ENCODE assay signal across 14 mouse cellular contexts in the genomic region with DNA sequence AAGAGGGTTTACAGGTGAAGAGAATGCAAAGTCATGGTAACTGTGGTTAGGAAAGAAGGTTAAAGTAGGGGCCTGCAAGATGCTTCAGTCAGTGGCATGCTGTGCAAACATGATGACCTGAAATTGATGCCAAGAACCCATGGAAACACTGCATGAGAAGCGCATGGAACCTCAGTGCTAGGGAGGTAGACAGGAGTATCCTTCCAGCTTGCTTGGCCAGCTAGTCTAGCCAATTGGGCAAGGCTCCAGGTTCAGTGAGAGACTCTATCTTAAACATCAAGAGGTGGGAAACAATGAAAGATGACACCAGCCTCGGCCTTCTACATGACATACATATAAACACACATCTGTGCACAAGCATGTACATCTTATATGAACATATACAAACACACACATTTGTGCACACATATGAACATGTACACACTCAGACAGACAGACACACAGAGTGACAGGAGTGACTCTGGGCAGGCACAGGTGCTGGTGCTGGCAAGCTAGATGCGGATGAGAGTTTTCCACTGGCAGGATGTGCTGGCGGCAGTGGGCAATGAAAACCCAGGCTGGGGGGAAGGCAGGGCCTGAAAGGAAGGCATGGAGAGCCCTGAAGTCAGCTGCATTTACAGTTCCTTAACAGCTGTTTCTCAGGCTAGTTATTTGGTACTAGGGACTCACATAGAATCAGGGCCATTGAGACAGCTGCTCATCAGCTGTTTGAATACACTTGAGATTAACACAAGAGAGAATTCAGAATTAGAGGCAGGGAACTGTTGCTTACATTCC. TPM values are rescaled to one million over a fixed set of nuclear protein-coding genes. Genes with fewer than 3 reads are reported as not detected.
DNase-seq lines count a peak whose midpoint lies in the region; ATAC-seq and TF ChIP-seq lines count a peak whose summit lies in the region.
"Had no signal": no experiment of that assay in that cellular context is flagged by ENCODE, and none has a peak within 500 bp of the region (broad histone marks: within the 10 kb centered on the region; RNA-seq: fewer than 3 reads in every experiment).

No protein-coding gene starts in this region.

- H3K9me3 ChIP-seq in heart, embryonic 11.5 days (replicated peaks; ENCODE audit: control insufficient read depth, low read length), result no peaks in the 10 kb centered on the region; the same call in 1 of the 2 replicates
- no peaks in the 10 kb centered on the region for H3K9me3 ChIP-seq in lung, embryonic 14.5 days (ENCODE audit: low read depth, low read length)
- H3K9me3 ChIP-seq: forebrain, embryonic 12.5 days; limb, embryonic 15.5 days had no signal

- no peaks in the 10 kb centered on the region for H3K4me1 ChIP-seq in heart, embryonic 11.5 days (ENCODE audit: control insufficient read depth, insufficient read depth, low read length)
- no peaks in the 10 kb centered on the region for H3K4me1 ChIP-seq in lung, embryonic 14.5 days (ENCODE audit: insufficient read depth)
- peaks cover 8% of the 10 kb centered on the region for H3K4me1 ChIP-seq in lung, adult 2 months (ENCODE audit: control insufficient read depth, insufficient read depth, low read length)
- H3K4me1 ChIP-seq: embryonic facial prominence, embryonic 12.5 days; forebrain, embryonic 12.5 days; heart, embryonic 15.5 days; limb, embryonic 15.5 days had no signal

- 86% methylated on average over 4 of the region's 4 CpGs for WGBS in heart, embryonic 11.5 days (ENCODE audit: insufficient replicate concordance)
- WGBS in lung, embryonic 14.5 days, result 71% methylated on average over 4 of the region's 4 CpGs
- WGBS in lung, adult 2 months, result 45% methylated on average over 4 of the region's 4 CpGs

- H3K4me2 ChIP-seq in heart, embryonic 11.5 days, result no peak overlapping the region
- no peak overlapping the region for H3K4me2 ChIP-seq in lung, embryonic 14.5 days
- H3K4me2 ChIP-seq: embryonic facial prominence, embryonic 12.5 days; forebrain, embryonic 12.5 days; heart, embryonic 15.5 days; limb, embryonic 15.5 days had no signal

- peaks cover 10% of the 10 kb centered on the region; the same call in 1 of the 2 replicates for H3K36me3 ChIP-seq in heart, embryonic 11.5 days (ENCODE audit: control insufficient read depth, insufficient read depth, low read length)
- H3K36me3 ChIP-seq in lung, embryonic 14.5 days (ENCODE audit: insufficient read depth), result peaks cover 43% of the 10 kb centered on the region
- H3K36me3 ChIP-seq: forebrain, embryonic 12.5 days had no signal

- no peak for ATAC-seq in heart, embryonic 11.5 days (replicated peaks; ENCODE audit: insufficient number of reproducible peaks, low FRiP score, low TSS enrichment)
- ATAC-seq in lung, embryonic 14.5 days (ENCODE audit: insufficient read depth), result no peak

- intact Hi-C loops in heart, postnatal 14 days (cut with DNase I), result no loop called here

- no peak for TF ChIP-seq CTCF in lung, embryonic 14.5 days (IDR thresholded peaks at IDR 0.05; ENCODE audit: low read depth)
- no peak for TF ChIP-seq CTCF in lung, adult 2 months (IDR thresholded peaks at IDR 0.05; ENCODE audit: insufficient read depth, low read length)

- peak; percentile 92 to 93 for DNase-seq in cerebellum, postnatal 10 days
- no peak for DNase-seq in cerebellum, adult 8-10 months
- peak; percentile 26 to 58 for DNase-seq in heart, postnatal 14 days
- DNase-seq in lung, embryonic 14.5 days, result peak; percentile 33
- DNase-seq in lung, adult 2 months, result no peak
- DNase-seq in gastrocnemius, postnatal 4 days (ENCODE audit: low spot score in 2 of 2), result peak; percentile 20 to 60
- DNase-seq in c-Kit-positive CD71-positive TER-119-positive erythroid progenitor cells, embryonic 14.5 days (ENCODE audit: low spot score), result no peak
- DNase-seq: adrenal gland, postnatal 14 days had no signal

- no peak overlapping the region for H3K27ac ChIP-seq in heart, embryonic 11.5 days (ENCODE audit: low read depth, low read length)
- no peak overlapping the region for H3K27ac ChIP-seq in lung, embryonic 14.5 days (ENCODE audit: low read depth)
- H3K27ac ChIP-seq: embryonic facial prominence, embryonic 12.5 days; forebrain, embryonic 12.5 days; heart, embryonic 15.5 days; limb, embryonic 15.5 days had no signal

- H3K27me3 ChIP-seq in heart, embryonic 11.5 days (ENCODE audit: control insufficient read depth, insufficient read depth, low read length), result no peaks in the 10 kb centered on the region
- H3K27me3 ChIP-seq in lung, embryonic 14.5 days (ENCODE audit: insufficient read depth, low read length), result no peaks in the 10 kb centered on the region
- H3K27me3 ChIP-seq: embryonic facial prominence, embryonic 12.5 days; forebrain, embryonic 12.5 days; heart, embryonic 15.5 days; limb, embryonic 15.5 days had no signal

- TF ChIP-seq POLR2A in lung, adult 2 months (IDR thresholded peaks at IDR 0.05; ENCODE audit: borderline replicate concordance, extremely low read depth, low read depth, low read length), result no peak

- H3K9ac ChIP-seq in heart, embryonic 11.5 days (ENCODE audit: low read depth, low read length), result no peak overlapping the region
- H3K9ac ChIP-seq in lung, embryonic 14.5 days, result no peak overlapping the region
- H3K9ac ChIP-seq: embryonic facial prominence, embryonic 12.5 days; forebrain, embryonic 12.5 days; heart, embryonic 15.5 days; limb, embryonic 15.5 days had no signal

- H3K4me3 ChIP-seq in heart, embryonic 11.5 days (ENCODE audit: low read depth, low read length), result no peak overlapping the region
- H3K4me3 ChIP-seq in lung, embryonic 14.5 days (ENCODE audit: low read depth, low read length), result no peak overlapping the region
- no peak overlapping the region for H3K4me3 ChIP-seq in lung, adult 2 months (replicated peaks; ENCODE audit: extremely low read depth, low read depth, low read length)
- H3K4me3 ChIP-seq: embryonic facial prominence, embryonic 12.5 days; forebrain, embryonic 12.5 days; heart, embryonic 15.5 days; limb, embryonic 15.5 days had no signal

RNA-seq across cellular contexts. Expression of a gene that starts 38.7 kb away (rescaled TPM):
- under 1 TPM; 0.22 to 0.36 TPM for total RNA-seq in heart, postnatal 14 days (2021)
- 0.18 and 0.27 TPM in 2 replicates for polyA plus RNA-seq in heart, embryonic 11.5 days (2014; fragmentation: Nextera tagmentation; extraction: Ambion mirVana)
- 0.15 and 0.30 TPM in 2 replicates for polyA plus RNA-seq in lung, embryonic 14.5 days (2014; fragmentation: Nextera tagmentation; extraction: Ambion mirVana)
- 0.66 and 0.98 TPM in 2 replicates for polyA plus RNA-seq in lung, adult 2 months (2012; rRNA removed)
- total RNA-seq in gastrocnemius, postnatal 4 days (2021), result not detected
- total RNA-seq: adrenal gland, postnatal 14 days; layer of hippocampus, postnatal 14 days had no signal
- polyA plus RNA-seq: embryonic facial prominence, embryonic 12.5 days had no signal

Comparison
In these comparisons a context has a peak if more than half of its experiments do, and no peak if none do; other contexts are left out.
1. DNase-seq: peak in cerebellum, postnatal 10 days (2 of 2), heart, postnatal 14 days (2 of 2), lung, embryonic 14.5 days (single experiment) and gastrocnemius, postnatal 4 days (2 of 2); none in cerebellum, adult 8-10 months (single experiment), lung, adult 2 months (single experiment) and c-Kit-positive CD71-positive TER-119-positive erythroid progenitor cells, embryonic 14.5 days (single experiment).